Mouse (Mus musculus): ENCODE results near the gene Oser1. TPM values are rescaled to one million over a fixed set of nuclear protein-coding genes. Genes with fewer than 3 reads are reported as not detected.

Gene Oser1
- polyA plus RNA-seq (2015; fragmentation: Nextera tagmentation; extraction: Ambion mirVana) = 74.9 and 78.2 TPM in 2 replicates

- H3K4me3 ChIP-seq (replicated peaks; ENCODE audit: low read depth, low read length) = no peak within 1 kb of the TSS
- no peaks in the 10 kb centered on the region for H3K9me3 ChIP-seq (replicated peaks; ENCODE audit: low read length)
- no peak within 1 kb of the TSS for H3K9ac ChIP-seq (ENCODE audit: low read depth, low read length)
- no peak within 1 kb of the TSS for H3K4me2 ChIP-seq (ENCODE audit: low read length)
- no peak for ATAC-seq (replicated peaks; ENCODE audit: low FRiP score, low read depth)
- no peak for DNase-seq (ENCODE audit: low spot score)
- no peaks in the 10 kb centered on the region for H3K36me3 ChIP-seq (ENCODE audit: insufficient read depth, low read length)
- 80% methylated on average over 6 of the region's 6 CpGs for WGBS
- H3K4me1 ChIP-seq (replicated peaks; ENCODE audit: insufficient read depth, low read length) = peaks cover 5% of the 10 kb centered on the region; the same call in 1 of the 2 replicates
- no peak for TF ChIP-seq CTCF (IDR thresholded peaks at IDR 0.05; ENCODE audit: low read depth)
- no peak within 1 kb of the TSS for H3K27ac ChIP-seq
- no peaks in the 10 kb centered on the region for H3K27me3 ChIP-seq (ENCODE audit: insufficient read depth, low read length)
Measured at GRCm38 (mm10) chr2:163424597-163424996, at the start of gene Oser1. Gene Oser1, minus strand, starts transcription at chr2:163424697.

- TF ChIP-seq CTCF (IDR thresholded peaks at IDR 0.05; ENCODE audit: low read depth) = peak; percentile 100
- DNase-seq (ENCODE audit: low spot score) = peak; percentile 96
- peak within 1 kb of the TSS; percentile 91 for H3K4me2 ChIP-seq (ENCODE audit: low read length)
- H3K9ac ChIP-seq (ENCODE audit: low read depth, low read length) = peak within 1 kb of the TSS; percentile 75
- no peaks in the 10 kb centered on the region for H3K9me3 ChIP-seq (replicated peaks; ENCODE audit: low read length)
- peaks cover 8% of the 10 kb centered on the region; the same call in 1 of the 2 replicates for H3K4me1 ChIP-seq (replicated peaks; ENCODE audit: insufficient read depth, low read length)
- WGBS = 0% methylated on average over 23 of the region's 30 CpGs
- peaks cover 11% of the 10 kb centered on the region; the same call in 1 of the 2 replicates for H3K36me3 ChIP-seq (ENCODE audit: insufficient read depth, low read length)
- H3K4me3 ChIP-seq (replicated peaks; ENCODE audit: low read depth, low read length) = peak within 1 kb of the TSS; percentile 72
- H3K27me3 ChIP-seq (ENCODE audit: insufficient read depth, low read length) = no peaks in the 10 kb centered on the region
- peak within 1 kb of the TSS; percentile 60 for H3K27ac ChIP-seq
- ATAC-seq (replicated peaks; ENCODE audit: low FRiP score, low read depth) = peak; percentile 97
Measured at GRCm38 (mm10) chr2:163472466-163472851, 48.0 kb upstream of the Oser1 start, which contains the start of gene Fitm2. Gene Fitm2, minus strand, starts transcription at chr2:163472629.

- peak overlapping the region; percentile 60 for H3K27ac ChIP-seq
- peaks cover 8% of the 10 kb centered on the region; the same call in 1 of the 2 replicates for H3K4me1 ChIP-seq (replicated peaks; ENCODE audit: insufficient read depth, low read length)
- ATAC-seq (replicated peaks; ENCODE audit: low FRiP score, low read depth) (peak; percentile 69), DNase-seq (ENCODE audit: low spot score) (peak; percentile 27)
- 4% methylated on average over 36 of the region's 36 CpGs for WGBS
- no peak for TF ChIP-seq CTCF (IDR thresholded peaks at IDR 0.05; ENCODE audit: low read depth)
- H3K4me2 ChIP-seq (ENCODE audit: low read length) = peak overlapping the region; percentile 91
- H3K9me3 ChIP-seq (replicated peaks; ENCODE audit: low read length) = no peaks in the 10 kb centered on the region
- H3K27me3 ChIP-seq (ENCODE audit: insufficient read depth, low read length) = no peaks in the 10 kb centered on the region
- H3K36me3 ChIP-seq (ENCODE audit: insufficient read depth, low read length) = peaks cover 11% of the 10 kb centered on the region; the same call in 1 of the 2 replicates
- peak overlapping the region; percentile 72 for H3K4me3 ChIP-seq (replicated peaks; ENCODE audit: low read depth, low read length)
- H3K9ac ChIP-seq (ENCODE audit: low read depth, low read length) = peak overlapping the region; percentile 75
Measured at GRCm38 (mm10) chr2:163471710-163472465, 47.4 kb upstream of the Oser1 start.

- H3K9me3 ChIP-seq (replicated peaks; ENCODE audit: low read length) = no peaks in the 10 kb centered on the region
- H3K27me3 ChIP-seq (ENCODE audit: insufficient read depth, low read length) = no peaks in the 10 kb centered on the region
- WGBS = 69% methylated on average over 3 of the region's 3 CpGs
- H3K4me3 ChIP-seq (replicated peaks; ENCODE audit: low read depth, low read length) = no peak overlapping the region
- ATAC-seq (replicated peaks; ENCODE audit: low FRiP score, low read depth) (no peak), DNase-seq (ENCODE audit: low spot score) (no peak)
- H3K4me1 ChIP-seq (replicated peaks; ENCODE audit: insufficient read depth, low read length) = peaks cover 8% of the 10 kb centered on the region; the same call in 1 of the 2 replicates
- H3K27ac ChIP-seq = no peak overlapping the region
- peak overlapping the region; percentile 91 for H3K4me2 ChIP-seq (ENCODE audit: low read length)
- H3K9ac ChIP-seq (ENCODE audit: low read depth, low read length) = no peak overlapping the region; the same call in 1 of the 2 replicates
- TF ChIP-seq CTCF (IDR thresholded peaks at IDR 0.05; ENCODE audit: low read depth) = no peak
- H3K36me3 ChIP-seq (ENCODE audit: insufficient read depth, low read length) = peaks cover 11% of the 10 kb centered on the region; the same call in 1 of the 2 replicates
Measured at GRCm38 (mm10) chr2:163471136-163471535, 46.6 kb upstream of the Oser1 start.

- DNase-seq (ENCODE audit: low spot score) = no peak
- no peak overlapping the region for H3K9ac ChIP-seq (ENCODE audit: low read depth, low read length)
- no peak overlapping the region for H3K4me3 ChIP-seq (replicated peaks; ENCODE audit: low read depth, low read length)
- 97% methylated on average over 15 of the region's 15 CpGs for WGBS
- no peak overlapping the region for H3K4me2 ChIP-seq (ENCODE audit: low read length)
- peaks cover 11% of the 10 kb centered on the region; the same call in 1 of the 2 replicates for H3K36me3 ChIP-seq (ENCODE audit: insufficient read depth, low read length)
- peaks cover 8% of the 10 kb centered on the region; the same call in 1 of the 2 replicates for H3K4me1 ChIP-seq (replicated peaks; ENCODE audit: insufficient read depth, low read length)
- no peak for ATAC-seq (replicated peaks; ENCODE audit: low FRiP score, low read depth)
- TF ChIP-seq CTCF (IDR thresholded peaks at IDR 0.05; ENCODE audit: low read depth) = no peak
- H3K9me3 ChIP-seq (replicated peaks; ENCODE audit: low read length) = no peaks in the 10 kb centered on the region
- H3K27me3 ChIP-seq (ENCODE audit: insufficient read depth, low read length) = no peaks in the 10 kb centered on the region
- no peak overlapping the region for H3K27ac ChIP-seq
Measured at GRCm38 (mm10) chr2:163469711-163470110, 45.2 kb upstream of the Oser1 start.

GRCm38 (mm10) chr2:163468866-163469265 lies 44.4 kb upstream of the Oser1 start:
- Histone ChIP-seq H3K4me3 (replicated peaks; ENCODE audit: low read depth, low read length) (no peak overlapping the region), H3K36me3 (ENCODE audit: insufficient read depth, low read length) (peaks cover 11% of the 10 kb centered on the region; the same call in 1 of the 2 replicates), H3K27me3 (ENCODE audit: insufficient read depth, low read length) (no peaks in the 10 kb centered on the region), H3K27ac (no peak overlapping the region), H3K9ac (ENCODE audit: low read depth, low read length) (no peak overlapping the region), H3K9me3 (replicated peaks; ENCODE audit: low read length) (no peaks in the 10 kb centered on the region), H3K4me1 (replicated peaks; ENCODE audit: insufficient read depth, low read length) (peaks cover 8% of the 10 kb centered on the region; the same call in 1 of the 2 replicates), H3K4me2 (ENCODE audit: low read length) (no peak overlapping the region)
- ATAC-seq (replicated peaks; ENCODE audit: low FRiP score, low read depth) = no peak
- WGBS = 92% methylated on average over 6 of the region's 6 CpGs
- DNase-seq (ENCODE audit: low spot score) = no peak
- TF ChIP-seq CTCF (IDR thresholded peaks at IDR 0.05; ENCODE audit: low read depth) = no peak

Measured in kidney, postnatal 0 days (tissue).